Mouse (Mus musculus): ENCODE measurements around the gene Spred2. TPM values are rescaled to one million over a fixed set of nuclear protein-coding genes. Genes with fewer than 3 reads are reported as not detected.

The Spred2 gene
- polyA plus RNA-seq, 1 experiment from 2014 or later = 6.9 TPM

- no peak overlapping the region for H3K9ac ChIP-seq
- H3K9me3 ChIP-seq = no peaks in the 10 kb centered on the region
- no peak overlapping the region for H3K27ac ChIP-seq (replicated peaks)
- H3K4me2 ChIP-seq = no peak overlapping the region
- H3K27me3 ChIP-seq = no peaks in the 10 kb centered on the region
- WGBS = 93% methylated on average over 13 of the region's 13 CpGs
- no peaks in the 10 kb centered on the region for H3K36me3 ChIP-seq
- H3K4me3 ChIP-seq = no peak overlapping the region
- H3K4me1 ChIP-seq (replicated peaks) = peaks cover 43% of the 10 kb centered on the region
- ATAC-seq (ENCODE audit: low FRiP score, low read depth) = no peak
Measured at GRCm38 (mm10) chr11:19989141-19989910, 65.2 kb downstream of the Spred2 start.

- H3K4me2 ChIP-seq = no peak overlapping the region
- H3K27me3 ChIP-seq = no peaks in the 10 kb centered on the region
- ATAC-seq (ENCODE audit: low FRiP score, low read depth) = no peak
- no peaks in the 10 kb centered on the region for H3K36me3 ChIP-seq
- H3K4me1 ChIP-seq (replicated peaks) = peaks cover 42% of the 10 kb centered on the region
- H3K9me3 ChIP-seq = no peaks in the 10 kb centered on the region
- WGBS = 69% methylated on average over 2 of the region's 2 CpGs
- H3K4me3 ChIP-seq = no peak overlapping the region
- H3K27ac ChIP-seq (replicated peaks) = no peak overlapping the region
- no peak overlapping the region for H3K9ac ChIP-seq
Measured at GRCm38 (mm10) chr11:19990731-19991130, 66.6 kb downstream of the Spred2 start.

- no peaks in the 10 kb centered on the region for H3K9me3 ChIP-seq
- H3K36me3 ChIP-seq = no peaks in the 10 kb centered on the region
- WGBS = 61% methylated on average over 12 of the region's 12 CpGs
- H3K27ac ChIP-seq (replicated peaks) = 0 out of 2 replicates have a peak overlapping the region, but pooled peaks have one; percentile 37
- no peak for ATAC-seq (ENCODE audit: low FRiP score, low read depth)
- no peak overlapping the region for H3K9ac ChIP-seq
- H3K4me3 ChIP-seq = no peak overlapping the region
- peaks cover 35% of the 10 kb centered on the region for H3K4me1 ChIP-seq (replicated peaks)
- H3K27me3 ChIP-seq = no peaks in the 10 kb centered on the region
- no peak overlapping the region for H3K4me2 ChIP-seq
Measured at GRCm38 (mm10) chr11:19991303-19991976, 67.3 kb downstream of the Spred2 start.

GRCm38 (mm10) chr11:19992341-19993281 is 68.4 kb downstream of the Spred2 start:
- H3K9ac ChIP-seq = no peak overlapping the region
- H3K27ac ChIP-seq (replicated peaks) = no peak overlapping the region
- H3K4me1 ChIP-seq (replicated peaks) = peaks cover 24% of the 10 kb centered on the region
- H3K27me3 ChIP-seq = no peaks in the 10 kb centered on the region
- 61% methylated on average over 15 of the region's 15 CpGs for WGBS
- no peak overlapping the region for H3K4me3 ChIP-seq
- 0 out of 2 replicates have a peak, but pooled peaks have one; percentile 25 for ATAC-seq (ENCODE audit: low FRiP score, low read depth)
- H3K4me2 ChIP-seq = no peak overlapping the region
- H3K36me3 ChIP-seq = no peaks in the 10 kb centered on the region
- no peaks in the 10 kb centered on the region for H3K9me3 ChIP-seq

GRCm38 (mm10) chr11:19993753-19994152 is 69.6 kb downstream of the Spred2 start:
- H3K36me3 ChIP-seq = no peaks in the 10 kb centered on the region
- no peak overlapping the region for H3K27ac ChIP-seq (replicated peaks)
- no peaks in the 10 kb centered on the region for H3K9me3 ChIP-seq
- H3K27me3 ChIP-seq = no peaks in the 10 kb centered on the region
- H3K4me1 ChIP-seq (replicated peaks) = peaks cover 20% of the 10 kb centered on the region
- H3K9ac ChIP-seq = no peak overlapping the region
- H3K4me2 ChIP-seq = no peak overlapping the region
- H3K4me3 ChIP-seq = no peak overlapping the region
- WGBS = 48% methylated on average over 1 of the region's 1 CpGs
- no peak for ATAC-seq (ENCODE audit: low FRiP score, low read depth)

GRCm38 (mm10) chr11:19994262-19994790 is 70.2 kb downstream of the Spred2 start:
- WGBS = 94% methylated on average over 7 of the region's 7 CpGs
- Histone ChIP-seq H3K4me1 (replicated peaks) (peaks cover 20% of the 10 kb centered on the region), H3K9me3 (no peaks in the 10 kb centered on the region), H3K27ac (replicated peaks) (no peak overlapping the region), H3K4me2 (no peak overlapping the region), H3K9ac (no peak overlapping the region), H3K4me3 (no peak overlapping the region), H3K36me3 (no peaks in the 10 kb centered on the region), H3K27me3 (no peaks in the 10 kb centered on the region)
- ATAC-seq (ENCODE audit: low FRiP score, low read depth) = no peak

DNA sequence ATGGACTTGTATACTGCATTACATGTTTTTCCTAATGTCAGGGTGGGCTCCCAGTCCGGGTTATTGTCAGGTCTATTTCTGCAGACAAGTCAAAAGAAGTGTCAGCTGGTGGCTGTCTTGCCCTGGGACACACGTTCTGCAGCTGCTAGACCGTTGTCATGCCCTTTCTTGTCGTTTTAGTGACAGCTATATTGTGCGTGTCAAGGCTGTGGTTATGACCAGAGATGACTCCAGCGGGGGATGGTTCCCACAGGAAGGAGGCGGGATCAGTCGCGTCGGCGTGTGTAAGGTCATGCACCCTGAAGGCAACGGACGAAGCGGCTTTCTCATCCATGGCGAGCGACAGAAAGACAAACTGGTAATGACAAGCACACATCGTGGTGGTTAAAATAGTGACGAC is 73.8 kb downstream of the Spred2 start:
- Histone ChIP-seq H3K27ac (replicated peaks) (no peak overlapping the region), H3K4me1 (replicated peaks) (peaks cover under 1% of the 10 kb centered on the region; the same call in 1 of the 2 replicates), H3K27me3 (no peaks in the 10 kb centered on the region), H3K9me3 (no peaks in the 10 kb centered on the region), H3K4me3 (no peak overlapping the region), H3K4me2 (no peak overlapping the region), H3K9ac (no peak overlapping the region), H3K36me3 (no peaks in the 10 kb centered on the region)
- WGBS = 55% methylated on average over 18 of the region's 18 CpGs
- no peak for ATAC-seq (ENCODE audit: low FRiP score, low read depth)

GRCm38 (mm10) chr11:20002883-20003282 is 78.7 kb downstream of the Spred2 start:
- Histone ChIP-seq H3K4me3 (no peak overlapping the region), H3K4me2 (no peak overlapping the region), H3K27ac (replicated peaks) (no peak overlapping the region), H3K4me1 (replicated peaks) (no peaks in the 10 kb centered on the region), H3K36me3 (peaks cover 3% of the 10 kb centered on the region; the same call in 1 of the 2 replicates), H3K27me3 (no peaks in the 10 kb centered on the region), H3K9me3 (no peaks in the 10 kb centered on the region), H3K9ac (no peak overlapping the region)
- ATAC-seq (ENCODE audit: low FRiP score, low read depth) = no peak
- 83% methylated on average over 4 of the region's 4 CpGs for WGBS

DNA sequence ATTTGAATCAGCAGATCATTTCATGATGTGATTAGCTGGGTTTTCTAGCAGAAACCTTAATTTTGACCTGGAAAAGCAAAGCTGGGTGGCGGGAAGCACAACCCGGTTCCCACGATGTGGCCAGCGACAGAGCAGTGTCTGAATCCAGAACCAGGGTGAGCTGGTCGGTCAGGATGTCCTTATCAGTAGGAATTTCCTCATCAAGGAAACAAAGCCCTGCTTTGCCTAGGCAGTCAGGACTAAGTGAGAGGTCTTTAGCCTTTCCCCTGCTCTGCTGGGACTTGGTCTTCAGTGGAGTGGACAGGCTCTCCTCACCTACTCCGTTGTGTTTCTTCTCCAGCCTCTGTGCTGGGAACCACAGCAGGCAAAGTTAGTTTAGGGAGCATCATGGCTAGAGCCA is 83.5 kb downstream of the Spred2 start:
- 90% methylated on average over 6 of the region's 6 CpGs for WGBS
- Histone ChIP-seq H3K4me1 (replicated peaks) (peaks cover 16% of the 10 kb centered on the region), H3K4me3 (no peak overlapping the region), H3K9me3 (no peaks in the 10 kb centered on the region), H3K27me3 (no peaks in the 10 kb centered on the region), H3K9ac (no peak overlapping the region), H3K27ac (replicated peaks) (no peak overlapping the region), H3K4me2 (no peak overlapping the region), H3K36me3 (peaks cover 16% of the 10 kb centered on the region)
- no peak for ATAC-seq (ENCODE audit: low FRiP score, low read depth)

- H3K27ac ChIP-seq (replicated peaks) = peak overlapping the region; percentile 67
- WGBS = 47% methylated on average over 16 of the region's 16 CpGs
- peak; percentile 83 for ATAC-seq (ENCODE audit: low FRiP score, low read depth)
Measured at GRCm38 (mm10) chr11:20011210-20011978, 87.2 kb downstream of the Spred2 start.

GRCm38 (mm10) chr11:20013366-20013765 is 89.2 kb downstream of the Spred2 start:
- Histone ChIP-seq H3K4me3 (no peak overlapping the region), H3K27me3 (no peaks in the 10 kb centered on the region), H3K4me1 (replicated peaks) (peaks cover 16% of the 10 kb centered on the region), H3K4me2 (no peak overlapping the region), H3K27ac (replicated peaks) (no peak overlapping the region), H3K9me3 (no peaks in the 10 kb centered on the region), H3K9ac (no peak overlapping the region), H3K36me3 (peaks cover 33% of the 10 kb centered on the region)
- WGBS = 96% methylated on average over 3 of the region's 3 CpGs
- no peak for ATAC-seq (ENCODE audit: low FRiP score, low read depth)

More at GRCm38 (mm10) chr11:20011210-20011978, 87.2 kb downstream of the Spred2 start:
- H3K9ac ChIP-seq = no peak overlapping the region
- no peak overlapping the region for H3K4me2 ChIP-seq
- no peak overlapping the region for H3K4me3 ChIP-seq
- H3K9me3 ChIP-seq = no peaks in the 10 kb centered on the region
- no peaks in the 10 kb centered on the region for H3K27me3 ChIP-seq
- peaks cover 19% of the 10 kb centered on the region for H3K36me3 ChIP-seq
- peaks cover 16% of the 10 kb centered on the region for H3K4me1 ChIP-seq (replicated peaks)

All from hindbrain, embryonic 15.5 days (tissue).